Mouse (Mus musculus) testis, adult 2 months (tissue): ENCODE data around the gene Bicd2. TPM values are rescaled to one million over a fixed set of nuclear protein-coding genes. Genes with fewer than 3 reads are reported as not detected.
"Not testable (repeated sequence)": the region's sequence is repeated elsewhere in the genome, so short reads cannot be mapped to it uniquely, and the experiment has no call there.

Experiments
- H3K27ac ChIP-seq: fragments of 200-500 bp; 2 replicates; pipeline ENCODE4 v1.5.1; 2012; ENCODE audit warnings: low read depth, low read length; ENCODE audit not compliant: control insufficient read depth, insufficient read depth
- H3K27me3 ChIP-seq: fragments of 200-500 bp; 2 replicates; pipeline ENCODE4 v1.6.1; 2012; ENCODE audit warnings: mild to moderate bottlenecking, low read length, moderate library complexity; ENCODE audit not compliant: control insufficient read depth, insufficient read depth
- H3K36me3 ChIP-seq: fragments of 200-500 bp; 2 replicates; pipeline ENCODE4 v1.6.1; 2012; ENCODE audit warnings: mild to moderate bottlenecking, low read length; ENCODE audit not compliant: control insufficient read depth, insufficient read depth
- H3K4me1 ChIP-seq: fragments of 200-500 bp; 2 replicates; pipeline ENCODE4 v1.6.1; 2012; ENCODE audit warnings: low read length; ENCODE audit not compliant: control insufficient read depth, insufficient read depth
- H3K4me3 ChIP-seq: fragments of 200-500 bp; 2 replicates; pipeline ENCODE4 v1.5.1; 2012; ENCODE audit warnings: low read depth, mild to moderate bottlenecking, low read length, moderate library complexity, mixed read lengths; ENCODE audit not compliant: control insufficient read depth
- CTCF ChIP-seq: fragments of 200-500 bp; IDR thresholded peaks from 2 replicates; pipeline ENCODE4 v1.5.1; 2012; ENCODE audit warnings: low read depth, mild to moderate bottlenecking, inconsistent platforms, low read length, moderate library complexity; ENCODE audit not compliant: control insufficient read depth, insufficient read depth, insufficient replicate concordance
- POLR2A ChIP-seq: fragments of 200-500 bp; IDR thresholded peaks from 2 replicates; pipeline ENCODE4 v1.6.1; 2012; ENCODE audit warnings: low read depth, mild to moderate bottlenecking, inconsistent platforms, low read length, moderate library complexity; ENCODE audit not compliant: control insufficient read depth
- polyA plus RNA-seq: library from polyadenylated mRNA; depleted of rRNA; stranded (reverse); fragments of >200 nt; gene quantifications from 2 replicates; pipeline ENCODE4 v1.2.3, GENCODE M21; 2012

Gene Bicd2
- polyA plus RNA-seq, 1 experiment: 42.8 TPM

GRCm38 (mm10) chr13:49367657-49368440, 26.5 kb downstream of the Bicd2 start:
- Histone ChIP-seq H3K27ac (no peak overlapping the region), H3K36me3 (peaks cover 2% of the 10 kb centered on the region; the same call in 1 of the 2 replicates), H3K4me1 (peaks cover 6% of the 10 kb centered on the region), H3K4me3 (no peak overlapping the region), H3K27me3 (no peaks in the 10 kb centered on the region)
- no peak for TF ChIP-seq CTCF
- TF ChIP-seq POLR2A: no peak

GRCm38 (mm10) chr13:49369404-49369803, 28.0 kb downstream of the Bicd2 start:
- peaks cover 2% of the 10 kb centered on the region; the same call in 1 of the 2 replicates for H3K36me3 ChIP-seq
- no peak overlapping the region for H3K27ac ChIP-seq
- no peaks in the 10 kb centered on the region; the same call in 1 of the 2 replicates for H3K4me1 ChIP-seq
- H3K4me3 ChIP-seq: no peak overlapping the region
- no peak for TF ChIP-seq POLR2A
- H3K27me3 ChIP-seq: no peaks in the 10 kb centered on the region

DNA sequence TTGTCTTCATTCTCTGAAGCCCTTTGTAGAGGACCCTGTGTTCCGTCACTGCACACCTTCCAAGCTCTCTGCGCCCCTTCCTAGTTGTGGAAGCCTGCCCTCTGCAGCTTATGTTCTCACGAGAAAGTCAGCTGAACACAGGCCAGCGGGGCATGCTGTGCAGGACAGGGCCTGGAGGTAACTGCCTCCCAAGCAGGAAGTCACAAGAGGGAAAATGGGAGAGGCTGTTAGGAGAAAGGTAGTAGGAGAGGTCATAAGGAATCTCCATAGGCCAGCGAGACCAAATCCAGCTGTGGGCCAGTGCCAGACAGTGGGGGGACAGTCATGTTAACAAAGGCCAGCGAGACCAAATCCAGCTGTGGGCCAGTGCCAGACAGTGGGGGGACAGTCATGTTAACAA, 28.8 kb downstream of the Bicd2 start:
- H3K27ac ChIP-seq, H3K27me3 ChIP-seq, H3K4me3 ChIP-seq, H3K36me3 ChIP-seq, H3K4me1 ChIP-seq: not testable (repeated sequence)

GRCm38 (mm10) chr13:49370916-49371315, 29.5 kb downstream of the Bicd2 start:
- H3K36me3 ChIP-seq, H3K27ac ChIP-seq, H3K27me3 ChIP-seq, H3K4me1 ChIP-seq, H3K4me3 ChIP-seq: not testable (repeated sequence)

DNA sequence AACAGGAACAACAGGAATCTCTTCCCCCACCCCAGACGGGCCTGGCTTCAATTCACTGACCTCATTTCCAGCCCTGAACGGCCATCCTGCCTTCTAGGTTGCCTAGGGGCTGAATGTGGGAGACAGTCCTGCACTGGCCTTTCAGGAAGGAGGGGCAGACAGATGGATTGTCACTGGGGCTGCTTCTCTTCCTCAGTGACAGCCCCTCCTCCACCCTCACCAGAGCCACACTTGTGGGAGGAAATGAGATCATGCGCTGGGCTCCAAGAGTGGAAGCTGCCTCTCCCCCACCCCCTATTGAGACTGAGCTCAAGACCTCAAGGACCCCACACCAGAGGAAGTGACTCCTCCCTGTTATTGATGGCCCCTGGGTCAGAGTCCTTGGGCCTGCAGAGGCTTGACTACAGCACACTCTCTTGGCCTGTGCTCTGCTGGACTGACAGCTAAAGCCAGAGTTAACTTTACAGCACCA, 30.1 kb downstream of the Bicd2 start:
- no peak overlapping the region for H3K27ac ChIP-seq
- TF ChIP-seq CTCF: no peak
- no peak for TF ChIP-seq POLR2A
- no peaks in the 10 kb centered on the region for H3K27me3 ChIP-seq
- no peak overlapping the region for H3K4me3 ChIP-seq
- no peaks in the 10 kb centered on the region for H3K4me1 ChIP-seq
- H3K36me3 ChIP-seq: peaks cover 2% of the 10 kb centered on the region; the same call in 1 of the 2 replicates

- Histone ChIP-seq H3K4me1 (no peaks in the 10 kb centered on the region), H3K36me3 (peaks cover 2% of the 10 kb centered on the region; the same call in 1 of the 2 replicates), H3K4me3 (no peak overlapping the region), H3K27me3 (no peaks in the 10 kb centered on the region), H3K27ac (no peak overlapping the region)
- TF ChIP-seq POLR2A: no peak
- no peak for TF ChIP-seq CTCF
Measured at GRCm38 (mm10) chr13:49372370-49373060, 31.1 kb downstream of the Bicd2 start.

DNA sequence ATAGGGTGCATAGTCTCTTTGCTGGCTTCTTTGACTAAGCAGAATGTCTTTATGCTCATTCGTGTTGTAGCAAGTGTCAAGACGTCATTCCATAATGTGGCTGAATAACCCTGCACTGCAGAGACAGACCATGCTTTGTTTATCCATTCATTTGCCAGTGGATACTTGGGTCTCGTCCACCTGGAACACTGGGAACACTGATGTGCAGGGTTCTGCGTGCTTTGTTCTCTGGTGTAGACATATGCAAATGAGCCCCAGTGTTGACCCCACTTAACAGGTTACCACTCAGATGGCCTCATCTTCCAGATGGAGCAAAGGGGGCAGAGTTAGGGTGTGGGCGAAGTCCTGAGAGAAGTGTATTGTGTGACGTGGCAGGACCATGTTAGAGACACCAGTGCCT, 32.9 kb downstream of the Bicd2 start:
- no peaks in the 10 kb centered on the region for H3K27me3 ChIP-seq
- no peaks in the 10 kb centered on the region for H3K4me1 ChIP-seq
- peaks cover under 1% of the 10 kb centered on the region; the same call in 1 of the 2 replicates for H3K36me3 ChIP-seq
- no peak overlapping the region for H3K27ac ChIP-seq
- no peak for TF ChIP-seq POLR2A
- no peak for TF ChIP-seq CTCF
- H3K4me3 ChIP-seq: no peak overlapping the region
